In the genomic region with DNA sequence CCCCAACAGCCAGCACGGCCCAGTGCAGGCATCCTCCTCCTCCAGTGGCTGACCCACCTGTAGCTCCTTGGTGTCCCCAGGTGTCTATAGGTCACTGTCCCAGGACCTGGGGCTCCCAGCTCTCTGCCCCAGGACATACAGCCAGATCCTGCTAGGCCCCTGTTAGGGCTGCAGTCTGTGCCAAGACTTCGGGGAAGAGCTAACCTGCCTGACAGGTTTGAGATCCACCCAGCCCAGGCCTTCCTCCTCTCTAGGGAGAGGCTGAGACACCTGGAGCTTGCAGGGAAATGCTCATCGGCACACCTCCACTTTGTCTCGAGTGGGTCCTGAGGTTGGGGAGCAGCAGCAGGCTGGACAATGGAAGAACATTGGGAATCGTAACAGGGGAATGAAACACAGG, we compare ENCODE assay signal across 14 mouse cellular contexts. TPM values are rescaled to one million over a fixed set of nuclear protein-coding genes. Genes with fewer than 3 reads are reported as not detected.
A peak's percentile ranks its signal among the peaks of the same experiment; 100 is the strongest.
DNase-seq lines count a peak whose midpoint lies in the region; ATAC-seq and TF ChIP-seq lines count a peak whose summit lies in the region.
"Had no signal": no experiment of that assay in that cellular context is flagged by ENCODE, and none has a peak within 500 bp of the region (broad histone marks: within the 10 kb centered on the region; RNA-seq: fewer than 3 reads in every experiment).

No protein-coding gene starts in this region.

- no peaks in the 10 kb centered on the region for H3K9me3 ChIP-seq in lung, embryonic 15.5 days
- H3K9me3 ChIP-seq in ES-E14 (ENCODE audit: control insufficient read depth, insufficient read depth, low read depth, low read length) = no peaks in the 10 kb centered on the region
- no peaks in the 10 kb centered on the region for H3K9me3 ChIP-seq in embryonic facial prominence, embryonic 12.5 days
- no peaks in the 10 kb centered on the region for H3K9me3 ChIP-seq in liver, embryonic 15.5 days (replicated peaks)
- H3K9me3 ChIP-seq: forebrain, embryonic 10.5 days; neural tube, embryonic 15.5 days had no signal

- H3K27me3 ChIP-seq in lung, embryonic 15.5 days = no peaks in the 10 kb centered on the region
- H3K27me3 ChIP-seq in embryonic facial prominence, embryonic 12.5 days = no peaks in the 10 kb centered on the region
- H3K27me3 ChIP-seq in liver, embryonic 15.5 days = no peaks in the 10 kb centered on the region
- H3K27me3 ChIP-seq: CH12.LX had no signal

- DNase-seq in lung, postnatal 25 days (ENCODE audit: low spot score) = no peak
- no peak for DNase-seq in ES-E14 (ENCODE audit: low read depth, low spot score)
- DNase-seq in adrenal gland, adult 8-10 months = no peak
- DNase-seq in MN1 (ENCODE audit: low spot score) = no peak
- DNase-seq: adrenal gland, postnatal 25 days; cerebellum, adult 11 months; heart, adult 2 months; kidney, adult 11 months had no signal

- no peak overlapping the region for H3K9ac ChIP-seq in lung, embryonic 15.5 days
- 0 out of 2 replicates have a peak overlapping the region, but pooled peaks have one; percentile 30 for H3K9ac ChIP-seq in ES-E14 (ENCODE audit: insufficient read depth, low read depth, low read length, poor library complexity, severe bottlenecking)
- H3K9ac ChIP-seq in embryonic facial prominence, embryonic 12.5 days = peak overlapping the region; percentile 19; the same call in 1 of the 2 replicates
- no peak overlapping the region for H3K9ac ChIP-seq in liver, embryonic 15.5 days
- H3K9ac ChIP-seq: neural tube, embryonic 15.5 days had no signal

- H3K4me1 ChIP-seq in lung, embryonic 15.5 days = peaks cover 24% of the 10 kb centered on the region
- peaks cover 0 to 20% of the 10 kb centered on the region in 2 experiments; a peak in 2 of 4 replicates for H3K4me1 ChIP-seq in ES-E14 (ENCODE audit: control insufficient read depth in 2 of 2, insufficient read depth in 2 of 2, low read length in 2 of 2, poor library complexity in 1 of 2)
- H3K4me1 ChIP-seq in embryonic facial prominence, embryonic 12.5 days = peaks cover 13% of the 10 kb centered on the region
- peaks cover 53% of the 10 kb centered on the region for H3K4me1 ChIP-seq in liver, embryonic 15.5 days (replicated peaks)

- no peaks in the 10 kb centered on the region for H3K36me3 ChIP-seq in lung, embryonic 15.5 days
- H3K36me3 ChIP-seq in ES-E14 (ENCODE audit: control insufficient read depth, insufficient read depth, low read length, poor library complexity, severe bottlenecking) = no peaks in the 10 kb centered on the region
- H3K36me3 ChIP-seq in embryonic facial prominence, embryonic 12.5 days = no peaks in the 10 kb centered on the region
- no peaks in the 10 kb centered on the region for H3K36me3 ChIP-seq in liver, embryonic 15.5 days (replicated peaks)
- H3K36me3 ChIP-seq: forebrain, embryonic 10.5 days; neural tube, embryonic 15.5 days had no signal

- in situ Hi-C loops in ES-E14 (cut with MboI; ENCODE audit: low sequenced_read_pairs in 2 of 2, unreplicated experiment in 2 of 2) = loop anchor here in 1 of 2 experiments (25.0 kb wide), 1 partner anchor 119 kb away; the partner anchor contains the start of genes Abca7, Cnn2 and Tmem259

- no peak overlapping the region; the same call in 1 of the 2 replicates for H3K4me2 ChIP-seq in lung, embryonic 15.5 days
- no peak overlapping the region for H3K4me2 ChIP-seq in embryonic facial prominence, embryonic 12.5 days (replicated peaks)
- H3K4me2 ChIP-seq in liver, embryonic 15.5 days = peak overlapping the region; percentile 38; the same call in 1 of the 2 replicates
- H3K4me2 ChIP-seq: neural tube, embryonic 15.5 days had no signal

- ATAC-seq in lung, embryonic 15.5 days (ENCODE audit: borderline replicate concordance, extremely low read depth, low FRiP score, low TSS enrichment) = no peak
- ATAC-seq in embryonic facial prominence, embryonic 12.5 days (ENCODE audit: insufficient number of reproducible peaks, insufficient read depth, low FRiP score, low TSS enrichment) = no peak
- no peak for ATAC-seq in liver, embryonic 15.5 days (ENCODE audit: insufficient read depth)

- peak overlapping the region; percentile 23; the same call in 1 of the 2 replicates for H3K27ac ChIP-seq in lung, embryonic 15.5 days
- no peak overlapping the region for H3K27ac ChIP-seq in ES-E14 (ENCODE audit: insufficient read depth, low read depth, low read length, poor library complexity, severe bottlenecking)
- 0 out of 2 replicates have a peak overlapping the region, but pooled peaks have one; percentile 30 for H3K27ac ChIP-seq in embryonic facial prominence, embryonic 12.5 days
- peak overlapping the region; percentile 48; the same call in 1 of the 2 replicates for H3K27ac ChIP-seq in liver, embryonic 15.5 days (replicated peaks)
- H3K27ac ChIP-seq: forebrain, embryonic 10.5 days; heart, adult 2 months; neural tube, embryonic 15.5 days had no signal

- H3K4me3 ChIP-seq in lung, embryonic 15.5 days = no peak overlapping the region
- no peak overlapping the region for H3K4me3 ChIP-seq in ES-E14 (ENCODE audit: insufficient read depth in 1 of 2, low read depth in 1 of 2, low read length in 2 of 2, poor library complexity in 1 of 2, severe bottlenecking in 1 of 2)
- no peak overlapping the region for H3K4me3 ChIP-seq in embryonic facial prominence, embryonic 12.5 days
- no peak overlapping the region for H3K4me3 ChIP-seq in liver, embryonic 15.5 days (replicated peaks)
- H3K4me3 ChIP-seq: forebrain, embryonic 10.5 days; heart, adult 2 months; neural tube, embryonic 15.5 days had no signal

- WGBS in lung, embryonic 15.5 days = 56% methylated on average over 5 of the region's 5 CpGs
- WGBS in embryonic facial prominence, embryonic 12.5 days = 63% methylated on average over 5 of the region's 5 CpGs
- WGBS in liver, embryonic 15.5 days (ENCODE audit: insufficient replicate concordance) = 65% methylated on average over 5 of the region's 5 CpGs

TF ChIP-seq in ES-E14, 5 proteins besides CTCF, POLR2A, EP300 and RAD21:
- no peak for TF ChIP-seq ZNF384 (IDR thresholded peaks at IDR 0.05; ENCODE audit: low read depth, low read length)
- TF ChIP-seq CHD2 (IDR thresholded peaks at IDR 0.05; ENCODE audit: low read depth, low read length) = no peak
- TF ChIP-seq MAFK (IDR thresholded peaks at IDR 0.05; ENCODE audit: insufficient read depth, low read depth, low read length) = no peak
- no peak for TF ChIP-seq HCFC1 (IDR thresholded peaks at IDR 0.05; ENCODE audit: borderline replicate concordance, insufficient read depth, low read length)
- TF ChIP-seq ZC3H11A (IDR thresholded peaks at IDR 0.05; ENCODE audit: borderline replicate concordance, low read depth, low read length) = no peak

RNA-seq across cellular contexts. Expression of gene Sbno2, which starts 0.6 kb away (rescaled TPM):
- polyA plus RNA-seq in lung, embryonic 15.5 days (2015; fragmentation: Nextera tagmentation; extraction: Ambion mirVana) = 15.5 and 16.6 TPM in 2 replicates
- 36.6 and 49.3 TPM in 2 replicates for total RNA-seq in ES-E14 (2012; rRNA removed)
- 15.2 and 16.1 TPM in 2 replicates for polyA plus RNA-seq in embryonic facial prominence, embryonic 12.5 days (2016; fragmentation: Nextera tagmentation; extraction: Ambion mirVana)
- 10.4 and 12.3 TPM in 2 replicates for polyA plus RNA-seq in liver, embryonic 15.5 days (2015; fragmentation: Nextera tagmentation; extraction: Ambion mirVana)
- total RNA-seq in adrenal gland, adult 8-10 months (2022) = 10 to 100 TPM; 27.4 to 54.8 (median 45.1) TPM

RNA-seq across cellular contexts. Expression of gene Stk11, which starts 9.7 kb away (rescaled TPM):
- 18.6 and 22.1 TPM in 2 replicates for polyA plus RNA-seq in lung, embryonic 15.5 days (2015; fragmentation: Nextera tagmentation; extraction: Ambion mirVana)
- 124 and 141 TPM in 2 replicates for total RNA-seq in ES-E14 (2012; rRNA removed)
- polyA plus RNA-seq in embryonic facial prominence, embryonic 12.5 days (2016; fragmentation: Nextera tagmentation; extraction: Ambion mirVana) = 17.2 and 18.5 TPM in 2 replicates
- 16.4 and 21.8 TPM in 2 replicates for polyA plus RNA-seq in liver, embryonic 15.5 days (2015; fragmentation: Nextera tagmentation; extraction: Ambion mirVana)
- total RNA-seq in adrenal gland, adult 8-10 months (2022) = 100 to 1,000 TPM; 127 to 146 (median 143) TPM

RNA-seq across cellular contexts. Expression of gene Atp5d, which starts 32.5 kb away (rescaled TPM):
- polyA plus RNA-seq in lung, embryonic 15.5 days (2015; fragmentation: Nextera tagmentation; extraction: Ambion mirVana) = 521 and 541 TPM in 2 replicates
- 217 and 226 TPM in 2 replicates for total RNA-seq in ES-E14 (2012; rRNA removed)
- 457 and 481 TPM in 2 replicates for polyA plus RNA-seq in embryonic facial prominence, embryonic 12.5 days (2016; fragmentation: Nextera tagmentation; extraction: Ambion mirVana)
- 291 and 300 TPM in 2 replicates for polyA plus RNA-seq in liver, embryonic 15.5 days (2015; fragmentation: Nextera tagmentation; extraction: Ambion mirVana)
- total RNA-seq in adrenal gland, adult 8-10 months (2022) = 100 to 1,000 TPM; 380 to 452 (median 425) TPM

RNA-seq across cellular contexts. Expression of gene Cbarp, which starts 34.7 kb away (rescaled TPM):
- 3.9 and 5.0 TPM in 2 replicates for polyA plus RNA-seq in lung, embryonic 15.5 days (2015; fragmentation: Nextera tagmentation; extraction: Ambion mirVana)
- 20.9 and 41.0 TPM in 2 replicates for total RNA-seq in ES-E14 (2012; rRNA removed)
- polyA plus RNA-seq in embryonic facial prominence, embryonic 12.5 days (2016; fragmentation: Nextera tagmentation; extraction: Ambion mirVana) = 8.4 and 8.5 TPM in 2 replicates
- 0.35 and 0.51 TPM in 2 replicates for polyA plus RNA-seq in liver, embryonic 15.5 days (2015; fragmentation: Nextera tagmentation; extraction: Ambion mirVana)
- total RNA-seq in adrenal gland, adult 8-10 months (2022) = 10 to 100 TPM; 58.4 to 92.4 (median 81.9) TPM

RNA-seq across cellular contexts. Expression of gene Midn, which starts 42.1 kb away (rescaled TPM):
- 17.5 and 18.6 TPM in 2 replicates for polyA plus RNA-seq in lung, embryonic 15.5 days (2015; fragmentation: Nextera tagmentation; extraction: Ambion mirVana)
- 38.3 and 42.6 TPM in 2 replicates for total RNA-seq in ES-E14 (2012; rRNA removed)
- 33.4 and 35.1 TPM in 2 replicates for polyA plus RNA-seq in embryonic facial prominence, embryonic 12.5 days (2016; fragmentation: Nextera tagmentation; extraction: Ambion mirVana)
- 2.9 and 3.1 TPM in 2 replicates for polyA plus RNA-seq in liver, embryonic 15.5 days (2015; fragmentation: Nextera tagmentation; extraction: Ambion mirVana)
- total RNA-seq in adrenal gland, adult 8-10 months (2022) = 100 to 1,000 TPM in 1 of 4 experiments, 10 to 100 TPM in 3; 56.4 to 145 (median 90.1) TPM

Comparison
In these comparisons a context has a peak if more than half of its experiments do, and no peak if none do; other contexts are left out.
1. H3K9ac ChIP-seq: peak in ES-E14 (single experiment) and embryonic facial prominence, embryonic 12.5 days (single experiment); none in lung, embryonic 15.5 days (single experiment) and liver, embryonic 15.5 days (single experiment).